Mouse (Mus musculus): Measurements from ENCODE around the gene Itpr3. TPM values are rescaled to one million over a fixed set of nuclear protein-coding genes. Genes with fewer than 3 reads are reported as not detected.

Itpr3 gene
- polyA plus RNA-seq, 1 experiment: not detected

- H3K4me3 ChIP-seq (ENCODE audit: insufficient read depth, low read depth, low read length): no peak overlapping the region
- WGBS: 87% methylated on average over 25 of the region's 25 CpGs
- TF ChIP-seq CTCF (IDR thresholded peaks at IDR 0.05; ENCODE audit: insufficient read depth, low read depth, low read length) (no peak), POLR2A (IDR thresholded peaks at IDR 0.05; ENCODE audit: insufficient read depth, low read depth, low read length) (no peak)
- H3K4me1 ChIP-seq (ENCODE audit: control insufficient read depth, insufficient read depth, low read length): peaks cover 29% of the 10 kb centered on the region
- H3K27ac ChIP-seq (ENCODE audit: insufficient read depth, low read depth, low read length): no peak overlapping the region
These were observed 61.8 kb downstream of the Itpr3 start for GRCm38 (mm10) chr17:27118676-27119539.

DNA sequence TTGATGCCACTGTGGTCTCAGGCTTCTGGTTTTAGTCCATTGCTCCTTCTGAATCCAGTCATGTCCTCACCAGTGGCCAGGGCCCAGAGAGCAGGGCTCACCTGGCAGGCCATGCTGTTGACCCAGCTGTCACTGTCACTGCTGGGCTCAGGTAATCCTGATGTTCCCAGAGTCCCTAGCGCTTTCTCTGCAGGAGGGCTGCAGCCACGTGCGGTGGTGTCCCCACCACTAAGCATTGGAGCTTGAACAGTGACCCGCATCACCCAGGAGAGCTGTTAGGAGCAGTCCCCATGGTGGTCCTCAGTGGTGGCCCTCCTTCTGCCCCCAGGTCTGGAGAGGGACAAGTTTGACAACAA lies 62.4 kb downstream of the Itpr3 start:
- WGBS: 91% methylated on average over 4 of the region's 4 CpGs
- Histone ChIP-seq H3K4me3 (ENCODE audit: insufficient read depth, low read depth, low read length) (no peak overlapping the region), H3K4me1 (ENCODE audit: control insufficient read depth, insufficient read depth, low read length) (peaks cover 31% of the 10 kb centered on the region), H3K27ac (ENCODE audit: insufficient read depth, low read depth, low read length) (no peak overlapping the region)
- TF ChIP-seq POLR2A (IDR thresholded peaks at IDR 0.05; ENCODE audit: insufficient read depth, low read depth, low read length) (no peak), CTCF (IDR thresholded peaks at IDR 0.05; ENCODE audit: insufficient read depth, low read depth, low read length) (no peak)

DNA sequence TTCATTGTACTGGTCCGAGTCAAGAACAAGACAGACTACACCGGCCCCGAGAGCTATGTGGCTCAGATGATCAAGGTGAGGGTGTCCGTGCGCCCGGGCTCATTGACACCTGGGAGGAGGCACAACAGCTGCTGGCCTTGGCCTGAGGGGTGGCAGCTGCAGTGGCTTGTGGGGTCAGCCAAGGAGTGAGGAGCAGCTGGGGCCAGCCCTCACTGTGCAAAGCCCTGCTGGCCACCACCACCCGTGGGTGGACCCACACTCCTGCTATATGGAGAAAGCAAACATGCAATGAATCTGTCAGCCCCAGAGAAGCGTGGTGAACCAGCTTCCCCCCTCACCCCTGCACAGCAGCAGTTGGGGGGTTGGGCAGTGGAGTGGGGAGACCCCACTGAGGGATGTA lies 62.9 kb downstream of the Itpr3 start:
- peaks cover 32% of the 10 kb centered on the region for H3K4me1 ChIP-seq (ENCODE audit: control insufficient read depth, insufficient read depth, low read length)
- no peak overlapping the region for H3K27ac ChIP-seq (ENCODE audit: insufficient read depth, low read depth, low read length)
- WGBS: 67% methylated on average over 8 of the region's 8 CpGs
- no peak overlapping the region for H3K4me3 ChIP-seq (ENCODE audit: insufficient read depth, low read depth, low read length)
- no peak for TF ChIP-seq CTCF (IDR thresholded peaks at IDR 0.05; ENCODE audit: insufficient read depth, low read depth, low read length)
- no peak for TF ChIP-seq POLR2A (IDR thresholded peaks at IDR 0.05; ENCODE audit: insufficient read depth, low read depth, low read length)

DNA sequence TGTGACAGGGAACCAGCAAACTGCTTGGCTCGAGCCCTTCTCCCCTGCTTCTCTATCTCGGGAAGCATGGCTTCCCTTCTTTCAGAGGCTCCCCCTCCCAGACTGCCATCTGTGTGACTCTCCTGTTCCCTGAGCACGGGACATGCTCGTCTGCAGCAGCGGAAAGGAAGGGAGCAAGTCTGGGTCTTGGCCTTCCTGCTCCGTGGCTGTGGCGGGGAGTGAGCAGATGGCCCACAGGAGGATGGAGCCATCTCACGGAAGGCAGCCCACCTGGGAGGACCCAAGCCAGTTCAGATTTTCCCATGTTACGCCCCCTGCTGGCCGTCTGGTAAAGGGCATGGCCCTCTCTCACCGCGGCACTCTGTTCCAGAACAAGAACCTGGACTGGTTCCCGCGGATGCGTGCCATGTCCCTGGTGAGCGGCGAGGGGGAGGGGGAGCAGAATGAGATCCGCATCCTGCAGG lies 63.5 kb downstream of the Itpr3 start:
- peak; percentile 76 for TF ChIP-seq CTCF (IDR thresholded peaks at IDR 0.05; ENCODE audit: insufficient read depth, low read depth, low read length)
- TF ChIP-seq POLR2A (IDR thresholded peaks at IDR 0.05; ENCODE audit: insufficient read depth, low read depth, low read length): no peak
- 10% methylated on average over 18 of the region's 18 CpGs for WGBS
- H3K27ac ChIP-seq (ENCODE audit: insufficient read depth, low read depth, low read length): 0 out of 2 replicates have a peak overlapping the region, but pooled peaks have one; percentile 8

GRCm38 (mm10) chr17:27121266-27121665 lies 64.2 kb downstream of the Itpr3 start:
- Histone ChIP-seq H3K27ac (ENCODE audit: insufficient read depth, low read depth, low read length) (peak overlapping the region; percentile 8; the same call in 1 of the 2 replicates), H3K4me1 (ENCODE audit: control insufficient read depth, insufficient read depth, low read length) (peaks cover 44% of the 10 kb centered on the region), H3K4me3 (ENCODE audit: insufficient read depth, low read depth, low read length) (no peak overlapping the region)
- no peak for TF ChIP-seq CTCF (IDR thresholded peaks at IDR 0.05; ENCODE audit: insufficient read depth, low read depth, low read length)
- TF ChIP-seq POLR2A (IDR thresholded peaks at IDR 0.05; ENCODE audit: insufficient read depth, low read depth, low read length): no peak
- WGBS: 51% methylated on average over 14 of the region's 14 CpGs

More for the DNA sequence above, 63.5 kb downstream of the Itpr3 start:
- Histone ChIP-seq H3K4me1 (ENCODE audit: control insufficient read depth, insufficient read depth, low read length) (peaks cover 38% of the 10 kb centered on the region), H3K4me3 (ENCODE audit: insufficient read depth, low read depth, low read length) (no peak overlapping the region)

GRCm38 (mm10) chr17:27121781-27122180 lies 64.7 kb downstream of the Itpr3 start:
- WGBS: 89% methylated on average over 7 of the region's 7 CpGs
- Histone ChIP-seq H3K4me1 (ENCODE audit: control insufficient read depth, insufficient read depth, low read length) (peaks cover 48% of the 10 kb centered on the region), H3K4me3 (ENCODE audit: insufficient read depth, low read depth, low read length) (no peak overlapping the region), H3K27ac (ENCODE audit: insufficient read depth, low read depth, low read length) (no peak overlapping the region)
- no peak for TF ChIP-seq POLR2A (IDR thresholded peaks at IDR 0.05; ENCODE audit: insufficient read depth, low read depth, low read length)
- TF ChIP-seq CTCF (IDR thresholded peaks at IDR 0.05; ENCODE audit: insufficient read depth, low read depth, low read length): no peak

GRCm38 (mm10) chr17:27122701-27123100 lies 65.6 kb downstream of the Itpr3 start:
- Histone ChIP-seq H3K4me1 (ENCODE audit: control insufficient read depth, insufficient read depth, low read length) (peaks cover 56% of the 10 kb centered on the region), H3K4me3 (ENCODE audit: insufficient read depth, low read depth, low read length) (no peak overlapping the region), H3K27ac (ENCODE audit: insufficient read depth, low read depth, low read length) (no peak overlapping the region)
- TF ChIP-seq CTCF (IDR thresholded peaks at IDR 0.05; ENCODE audit: insufficient read depth, low read depth, low read length): no peak
- TF ChIP-seq POLR2A (IDR thresholded peaks at IDR 0.05; ENCODE audit: insufficient read depth, low read depth, low read length): no peak
- WGBS: 71% methylated on average over 11 of the region's 11 CpGs

DNA sequence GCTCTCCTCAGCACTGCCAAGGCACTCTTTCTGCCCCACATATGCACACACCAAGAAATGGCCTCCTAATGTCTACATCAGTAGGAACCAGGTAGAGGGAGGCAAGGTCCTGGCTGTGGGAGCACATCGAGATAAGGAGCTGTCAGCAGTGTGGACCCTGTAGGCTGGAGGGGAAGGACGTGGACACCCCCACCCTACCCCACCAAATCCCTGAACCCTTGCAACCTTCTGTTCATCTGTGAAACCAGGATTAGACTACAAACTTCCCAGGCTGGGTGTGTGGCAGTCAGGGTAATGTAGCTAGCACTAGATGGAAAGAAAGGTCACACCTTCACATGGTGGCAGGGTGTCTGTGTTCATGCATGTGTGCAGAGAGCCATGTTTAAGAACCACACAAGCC lies 66.0 kb downstream of the Itpr3 start:
- Histone ChIP-seq H3K4me3 (ENCODE audit: insufficient read depth, low read depth, low read length) (no peak overlapping the region), H3K4me1 (ENCODE audit: control insufficient read depth, insufficient read depth, low read length) (peaks cover 58% of the 10 kb centered on the region), H3K27ac (ENCODE audit: insufficient read depth, low read depth, low read length) (no peak overlapping the region)
- TF ChIP-seq CTCF (IDR thresholded peaks at IDR 0.05; ENCODE audit: insufficient read depth, low read depth, low read length) (no peak), POLR2A (IDR thresholded peaks at IDR 0.05; ENCODE audit: insufficient read depth, low read depth, low read length) (no peak)
- 95% methylated on average over 2 of the region's 2 CpGs for WGBS

DNA sequence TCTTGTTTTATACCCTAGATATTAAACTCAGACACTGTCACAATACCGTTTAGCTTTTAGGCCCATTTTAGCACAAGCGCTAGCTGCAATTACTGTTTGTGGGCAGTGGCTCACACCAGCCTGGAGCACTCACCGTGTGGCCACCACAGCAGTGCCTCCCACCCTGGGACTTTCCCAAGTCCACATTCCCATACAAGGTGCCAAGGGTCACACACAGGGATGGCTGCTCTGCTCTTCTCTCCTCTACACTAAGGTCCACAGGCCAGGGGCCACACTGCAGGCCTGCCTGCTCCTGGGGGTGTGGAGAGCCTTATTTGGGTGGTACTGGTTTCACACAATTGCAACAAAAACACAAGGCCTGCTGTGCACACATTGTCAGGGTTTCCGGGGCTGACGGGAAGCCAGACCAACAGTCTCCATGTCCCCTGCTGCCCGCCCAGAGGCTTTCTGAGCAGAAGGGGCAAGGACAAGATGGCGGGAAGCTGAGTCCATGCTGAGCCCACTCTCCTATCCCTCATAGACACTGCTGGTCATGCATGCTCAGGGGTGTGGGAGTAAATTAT lies 66.8 kb downstream of the Itpr3 start:
- Histone ChIP-seq H3K4me3 (ENCODE audit: insufficient read depth, low read depth, low read length) (no peak overlapping the region), H3K4me1 (ENCODE audit: control insufficient read depth, insufficient read depth, low read length) (peaks cover 60% of the 10 kb centered on the region), H3K27ac (ENCODE audit: insufficient read depth, low read depth, low read length) (no peak overlapping the region)
- TF ChIP-seq CTCF (IDR thresholded peaks at IDR 0.05; ENCODE audit: insufficient read depth, low read depth, low read length): no peak
- TF ChIP-seq POLR2A (IDR thresholded peaks at IDR 0.05; ENCODE audit: insufficient read depth, low read depth, low read length): no peak
- 75% methylated on average over 7 of the region's 7 CpGs for WGBS

Data from olfactory bulb, adult 2 months (tissue).